Mouse (Mus musculus) E14TG2a.4 (cell line): ENCODE measurements around the gene Ghrhr.

Experiments used
- CTCF ChIP-seq: conservative IDR thresholded peaks from 2 replicates; pipeline ENCODE4 v1.5.1; 2014; ENCODE audit warnings: low read length
- NANOG ChIP-seq: IDR thresholded peaks from 2 replicates; pipeline ENCODE4 v1.6.1; 2014; ENCODE audit warnings: borderline replicate concordance, low read length, mixed read lengths
- POU5F1 ChIP-seq: IDR thresholded peaks from 2 replicates; pipeline ENCODE4 v1.6.1; 2014; ENCODE audit warnings: low read length, borderline replicate concordance

DNA sequence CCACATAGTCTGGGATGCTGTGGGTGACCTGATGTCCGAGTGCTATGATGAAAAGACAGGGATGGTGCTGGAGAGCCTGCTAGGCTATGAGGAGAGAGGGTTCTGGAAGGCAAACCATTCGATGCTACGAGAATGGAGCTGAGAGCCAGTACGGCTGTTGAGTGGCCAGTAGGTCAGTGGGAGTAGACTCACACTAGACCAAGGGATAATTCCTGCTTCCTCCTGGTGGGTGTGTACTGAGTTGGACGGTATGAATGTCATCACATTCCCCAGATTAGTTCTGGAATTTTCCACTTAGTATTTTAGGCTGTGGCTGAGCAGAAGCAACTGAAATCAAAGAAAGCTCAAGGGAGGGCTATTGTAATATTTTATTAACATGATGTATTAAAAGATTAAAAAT, 34.9 kb downstream of the Ghrhr start:
- TF ChIP-seq CTCF (no peak), POU5F1 (no peak), NANOG (no peak)
